Mouse (Mus musculus): Measurements from ENCODE around the gene Ppp1r14b. TPM values are rescaled to one million over a fixed set of nuclear protein-coding genes. Genes with fewer than 3 reads are reported as not detected.

Gene Ppp1r14b
- polyA plus RNA-seq, 1 experiment from 2014 or later = 202 TPM

DNA sequence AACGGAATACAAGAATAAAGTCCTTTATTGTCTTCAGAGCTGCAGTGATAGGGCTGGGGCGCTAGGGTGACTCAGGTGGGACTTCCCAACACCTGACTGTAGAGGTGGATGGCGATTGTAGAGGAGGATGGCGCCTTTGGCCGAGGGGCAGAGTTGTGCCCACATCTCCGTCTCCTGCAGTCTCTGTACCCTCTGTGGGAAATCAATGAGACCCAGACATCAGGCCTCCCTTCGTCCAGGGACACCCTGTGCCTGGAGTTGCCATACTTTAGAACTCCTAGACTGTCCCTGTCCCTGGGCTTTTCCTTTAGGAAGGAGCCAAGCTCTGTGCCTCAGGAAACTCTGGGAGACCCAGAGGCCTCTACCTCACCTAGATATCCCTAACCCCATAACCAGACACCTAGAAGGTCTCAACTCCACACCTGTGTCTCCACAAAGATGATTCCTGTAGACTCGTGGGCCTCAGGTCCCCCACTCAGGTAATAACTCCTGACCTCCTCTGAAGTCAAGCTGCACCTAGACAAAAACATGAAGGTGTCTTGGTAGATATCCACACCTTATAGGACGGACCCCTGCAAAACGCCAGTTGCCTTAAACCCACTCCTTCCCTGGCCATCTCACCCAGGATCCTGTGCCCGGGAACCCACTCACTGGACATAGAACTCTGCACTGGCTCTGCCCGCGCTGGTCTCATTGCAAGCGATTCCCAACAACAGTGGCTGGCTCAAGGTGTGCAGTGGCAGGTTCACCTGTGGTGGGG is 18.4 kb downstream of the Ppp1r14b start:
- Histone ChIP-seq H3K27ac (ENCODE audit: low read depth, low read length) (peak overlapping the region; percentile 33; the same call in 1 of the 2 replicates), H3K4me1 (ENCODE audit: control insufficient read depth, insufficient read depth, low read length) (peaks cover 22% of the 10 kb centered on the region), H3K4me3 (ENCODE audit: low read length) (peak overlapping the region; percentile 39), H3K4me2 (replicated peaks; ENCODE audit: low read depth, low read length) (peak overlapping the region; percentile 77), H3K36me3 (ENCODE audit: control insufficient read depth, insufficient read depth, low read length) (no peaks in the 10 kb centered on the region; the same call in 1 of the 2 replicates), H3K9me3 (ENCODE audit: control insufficient read depth, low read length) (no peaks in the 10 kb centered on the region), H3K27me3 (ENCODE audit: control insufficient read depth, insufficient read depth, low read length) (no peaks in the 10 kb centered on the region), H3K9ac (ENCODE audit: low read depth, low read length) (peak overlapping the region; percentile 59)
- no peak for ATAC-seq (ENCODE audit: low FRiP score, low TSS enrichment)
- WGBS = 63% methylated on average over 14 of the region's 14 CpGs

DNA sequence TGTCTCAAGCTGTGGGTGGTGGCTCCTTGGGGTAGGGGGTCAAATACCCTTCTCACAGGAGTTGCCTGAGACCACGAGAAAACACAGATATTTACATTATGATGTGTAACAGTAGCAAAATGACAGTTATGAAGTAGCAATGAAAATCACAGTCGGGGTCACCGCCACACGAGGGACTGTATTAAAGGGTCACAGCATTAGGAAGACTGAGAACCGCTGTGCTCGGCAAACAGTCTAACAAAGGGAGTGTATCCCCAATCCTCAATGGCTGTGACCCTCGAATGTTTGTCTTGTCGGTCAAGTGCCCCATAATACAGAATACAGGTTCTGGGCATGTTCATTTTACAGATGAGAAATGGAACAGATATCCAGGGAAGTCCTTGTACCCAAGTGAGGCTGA is 19.2 kb downstream of the Ppp1r14b start:
- peaks cover 21% of the 10 kb centered on the region for H3K4me1 ChIP-seq (ENCODE audit: control insufficient read depth, insufficient read depth, low read length)
- H3K27ac ChIP-seq (ENCODE audit: low read depth, low read length) = no peak overlapping the region
- no peak overlapping the region for H3K4me3 ChIP-seq (ENCODE audit: low read length)
- no peaks in the 10 kb centered on the region for H3K27me3 ChIP-seq (ENCODE audit: control insufficient read depth, insufficient read depth, low read length)
- no peak overlapping the region for H3K4me2 ChIP-seq (replicated peaks; ENCODE audit: low read depth, low read length)
- H3K9me3 ChIP-seq (ENCODE audit: control insufficient read depth, low read length) = no peaks in the 10 kb centered on the region
- peaks cover under 1% of the 10 kb centered on the region; the same call in 1 of the 2 replicates for H3K36me3 ChIP-seq (ENCODE audit: control insufficient read depth, insufficient read depth, low read length)
- no peak for ATAC-seq (ENCODE audit: low FRiP score, low TSS enrichment)
- WGBS = 88% methylated on average over 8 of the region's 8 CpGs
- H3K9ac ChIP-seq (ENCODE audit: low read depth, low read length) = no peak overlapping the region

DNA sequence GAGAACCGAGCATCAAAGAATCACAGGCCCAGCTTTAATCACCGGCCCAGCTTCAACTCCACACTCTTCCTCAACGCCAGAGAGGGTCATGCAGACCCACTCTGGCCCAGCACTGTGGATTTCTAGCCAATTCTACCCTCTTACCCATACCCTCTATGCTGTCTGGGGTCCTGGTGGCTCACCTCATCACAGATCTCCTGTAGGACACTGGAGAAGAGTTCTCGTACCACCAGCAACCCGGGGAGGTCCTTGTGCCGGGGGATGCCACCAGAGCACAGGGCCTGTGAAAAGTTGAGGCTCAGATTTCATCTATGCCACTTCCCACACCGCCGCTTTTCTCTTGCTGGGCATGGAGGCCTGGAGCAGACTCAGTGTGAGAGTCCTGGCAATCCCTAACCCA is 19.7 kb downstream of the Ppp1r14b start:
- 81% methylated on average over 8 of the region's 8 CpGs for WGBS
- H3K27ac ChIP-seq (ENCODE audit: low read depth, low read length) = no peak overlapping the region

DNA sequence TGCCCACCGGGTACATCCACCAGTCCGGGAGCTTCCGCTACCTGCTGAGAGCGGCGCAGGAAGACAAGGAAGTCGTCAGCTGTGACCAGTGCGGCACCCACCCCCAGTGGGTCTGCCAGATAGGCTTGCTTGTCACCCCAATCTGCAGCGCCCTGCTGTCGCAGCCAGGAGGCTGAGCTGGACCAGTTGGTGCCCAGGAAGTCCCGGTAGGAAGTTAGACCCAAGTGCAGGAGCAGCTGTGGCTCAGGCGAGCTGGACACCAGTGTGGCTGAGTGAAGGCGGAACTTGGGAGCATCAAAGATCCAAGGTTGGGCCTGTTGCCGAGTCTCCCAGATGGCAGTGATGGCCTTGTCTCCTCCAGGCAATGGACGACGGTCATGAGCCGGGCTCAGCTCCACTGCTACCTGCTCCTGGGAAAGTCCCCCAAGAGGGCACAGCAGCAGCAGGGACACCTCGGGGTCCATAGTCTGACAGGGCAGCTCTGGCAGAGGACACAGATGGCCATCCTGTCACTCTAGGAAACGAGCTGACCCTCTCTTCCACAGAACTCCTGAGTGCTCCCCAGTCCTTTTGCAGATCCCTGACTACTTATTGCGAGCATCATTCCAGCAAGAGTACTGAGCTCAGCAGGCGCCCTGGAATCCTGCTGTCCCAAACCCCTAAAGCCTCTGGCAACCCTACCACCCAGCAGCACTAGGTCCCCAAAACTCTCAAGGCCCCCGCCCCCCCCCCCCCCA is 20.7 kb downstream of the Ppp1r14b start:
- H3K4me2 ChIP-seq (replicated peaks; ENCODE audit: low read depth, low read length) = peak overlapping the region; percentile 92
- H3K4me1 ChIP-seq (ENCODE audit: control insufficient read depth, insufficient read depth, low read length) = peaks cover 21% of the 10 kb centered on the region
- no peak overlapping the region for H3K27ac ChIP-seq (ENCODE audit: low read depth, low read length)
- H3K9me3 ChIP-seq (ENCODE audit: control insufficient read depth, low read length) = no peaks in the 10 kb centered on the region
- peak overlapping the region; percentile 58 for H3K9ac ChIP-seq (ENCODE audit: low read depth, low read length)
- H3K36me3 ChIP-seq (ENCODE audit: control insufficient read depth, insufficient read depth, low read length) = peaks cover 5% of the 10 kb centered on the region
- H3K27me3 ChIP-seq (ENCODE audit: control insufficient read depth, insufficient read depth, low read length) = no peaks in the 10 kb centered on the region
- 43% methylated on average over 21 of the region's 21 CpGs for WGBS
- peak overlapping the region; percentile 66 for H3K4me3 ChIP-seq (ENCODE audit: low read length)
- ATAC-seq (ENCODE audit: low FRiP score, low TSS enrichment) = no peak

More for the DNA sequence above, 19.7 kb downstream of the Ppp1r14b start:
- H3K4me2 ChIP-seq (replicated peaks; ENCODE audit: low read depth, low read length) = peak overlapping the region; percentile 92; the same call in 1 of the 2 replicates
- no peak for ATAC-seq (ENCODE audit: low FRiP score, low TSS enrichment)
- no peaks in the 10 kb centered on the region for H3K27me3 ChIP-seq (ENCODE audit: control insufficient read depth, insufficient read depth, low read length)
- H3K9me3 ChIP-seq (ENCODE audit: control insufficient read depth, low read length) = no peaks in the 10 kb centered on the region
- peaks cover 21% of the 10 kb centered on the region for H3K4me1 ChIP-seq (ENCODE audit: control insufficient read depth, insufficient read depth, low read length)
- peak overlapping the region; percentile 66; the same call in 1 of the 2 replicates for H3K4me3 ChIP-seq (ENCODE audit: low read length)
- H3K36me3 ChIP-seq (ENCODE audit: control insufficient read depth, insufficient read depth, low read length) = peaks cover 5% of the 10 kb centered on the region
- H3K9ac ChIP-seq (ENCODE audit: low read depth, low read length) = peak overlapping the region; percentile 28; the same call in 1 of the 2 replicates

DNA sequence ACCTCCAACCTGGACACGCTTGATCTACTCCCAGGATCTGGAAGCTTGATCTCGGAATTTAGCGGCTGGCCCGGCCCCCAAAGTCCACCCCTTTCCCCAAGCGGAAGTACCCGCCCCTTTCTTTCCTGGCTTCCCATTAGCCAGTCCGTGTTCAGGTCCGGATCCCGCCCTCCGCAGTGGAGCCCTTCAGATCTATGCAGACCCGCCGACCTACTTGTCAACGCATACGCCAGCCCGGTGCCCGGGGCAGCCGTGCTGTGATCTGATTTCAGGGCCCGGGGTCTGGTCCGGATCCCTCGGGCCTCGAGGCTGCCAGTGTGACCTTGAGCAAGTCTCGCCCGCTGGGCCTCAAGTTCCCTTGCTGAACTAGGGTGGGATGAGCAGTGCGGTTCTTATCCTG is 21.2 kb downstream of the Ppp1r14b start, which contains the start of the genes Nudt22 and Trpt1:
Gene Nudt22, minus strand, starts transcription at position 112 of the 400 bp plus-strand sequence.
Gene Trpt1, plus strand, starts transcription at position 126 of the 400 bp plus-strand sequence.
- under 1% methylated on average over 24 of the region's 24 CpGs for WGBS
- H3K4me2 ChIP-seq (replicated peaks; ENCODE audit: low read depth, low read length) = peak within 1 kb of the TSS; percentile 92
- H3K9ac ChIP-seq (ENCODE audit: low read depth, low read length) = peak within 1 kb of the TSS; percentile 67
- peaks cover 21% of the 10 kb centered on the region for H3K4me1 ChIP-seq (ENCODE audit: control insufficient read depth, insufficient read depth, low read length)
- peaks cover 5% of the 10 kb centered on the region for H3K36me3 ChIP-seq (ENCODE audit: control insufficient read depth, insufficient read depth, low read length)
- H3K27me3 ChIP-seq (ENCODE audit: control insufficient read depth, insufficient read depth, low read length) = no peaks in the 10 kb centered on the region
- H3K27ac ChIP-seq (ENCODE audit: low read depth, low read length) = peak within 1 kb of the TSS; percentile 62; the same call in 1 of the 2 replicates
- H3K4me3 ChIP-seq (ENCODE audit: low read length) = peak within 1 kb of the TSS; percentile 66
- ATAC-seq (ENCODE audit: low FRiP score, low TSS enrichment) = peak; percentile 78
- H3K9me3 ChIP-seq (ENCODE audit: control insufficient read depth, low read length) = no peaks in the 10 kb centered on the region

DNA sequence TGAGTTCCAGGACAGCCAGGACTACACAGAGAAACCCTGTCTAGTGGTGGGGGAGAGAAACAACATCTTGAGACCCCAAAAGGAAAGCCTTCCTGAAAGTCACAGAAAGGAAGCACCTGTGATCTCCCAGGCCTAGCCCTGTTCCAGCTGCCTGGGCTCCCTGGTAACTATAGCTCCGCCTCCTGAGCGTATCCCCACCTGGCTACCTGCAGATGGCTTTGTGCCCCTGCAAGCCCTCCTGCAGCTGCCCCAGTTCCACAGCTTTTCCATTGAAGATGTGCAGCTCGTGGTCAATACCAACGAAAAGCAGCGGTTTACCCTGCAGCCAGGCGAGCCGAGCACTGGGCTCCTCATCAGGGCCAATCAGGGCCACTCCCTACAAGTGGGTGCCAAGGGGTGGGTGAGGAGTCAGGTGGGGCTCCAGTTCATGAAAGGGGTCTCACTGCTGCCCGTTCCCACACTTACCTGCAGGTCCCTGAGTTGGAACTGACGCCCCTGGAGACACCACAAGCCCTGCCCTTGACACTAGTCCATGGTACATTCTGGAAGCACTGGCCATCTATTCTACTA is 23.0 kb downstream of the Ppp1r14b start:
- no peaks in the 10 kb centered on the region for H3K27me3 ChIP-seq (ENCODE audit: control insufficient read depth, insufficient read depth, low read length)

DNA sequence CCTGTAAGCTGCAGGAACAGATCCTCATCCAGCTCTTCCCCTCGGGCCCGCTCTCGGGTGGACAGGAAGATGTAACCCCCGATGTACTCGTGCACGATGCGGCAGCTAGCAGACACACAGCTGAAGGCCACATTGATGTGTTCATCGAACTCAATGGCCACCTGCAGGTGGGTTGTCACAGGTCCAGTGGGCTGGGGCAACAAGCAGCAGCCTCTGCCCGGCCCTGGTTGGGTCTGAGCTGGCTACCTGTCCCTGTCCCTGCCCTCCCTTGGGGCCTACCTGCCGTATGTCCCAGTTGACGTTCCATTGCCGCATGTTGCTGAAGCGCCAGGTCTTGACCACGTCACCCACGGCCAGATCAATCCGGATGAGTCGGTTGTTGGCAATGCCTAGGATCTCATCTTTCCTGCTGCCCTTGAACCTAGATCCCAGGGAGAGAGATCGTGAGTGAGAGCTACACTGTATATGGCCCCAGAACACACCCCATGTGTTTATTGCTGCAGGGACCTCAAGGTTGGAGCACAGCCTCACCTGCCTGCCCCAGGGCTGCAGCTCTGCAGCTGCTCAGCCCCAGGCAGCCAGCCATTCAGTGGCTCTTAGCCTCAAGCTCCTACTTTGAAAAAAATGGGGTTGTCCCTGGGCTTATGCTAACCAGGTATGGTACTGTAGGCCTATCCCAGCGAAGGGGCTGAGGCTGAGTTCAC is 24.7 kb downstream of the Ppp1r14b start:
- no peak overlapping the region for H3K27ac ChIP-seq (ENCODE audit: low read depth, low read length)
- H3K4me1 ChIP-seq (ENCODE audit: control insufficient read depth, insufficient read depth, low read length) = peaks cover 13% of the 10 kb centered on the region
- 94% methylated on average over 19 of the region's 19 CpGs for WGBS
- H3K27me3 ChIP-seq (ENCODE audit: control insufficient read depth, insufficient read depth, low read length) = no peaks in the 10 kb centered on the region
- H3K36me3 ChIP-seq (ENCODE audit: control insufficient read depth, insufficient read depth, low read length) = peaks cover 5% of the 10 kb centered on the region
- H3K9me3 ChIP-seq (ENCODE audit: control insufficient read depth, low read length) = no peaks in the 10 kb centered on the region
- H3K4me3 ChIP-seq (ENCODE audit: low read length) = no peak overlapping the region
- H3K9ac ChIP-seq (ENCODE audit: low read depth, low read length) = no peak overlapping the region
- ATAC-seq (ENCODE audit: low FRiP score, low TSS enrichment) = no peak
- no peak overlapping the region for H3K4me2 ChIP-seq (replicated peaks; ENCODE audit: low read depth, low read length)

More for the DNA sequence above, 23.0 kb downstream of the Ppp1r14b start:
- no peaks in the 10 kb centered on the region for H3K9me3 ChIP-seq (ENCODE audit: control insufficient read depth, low read length)
- no peak overlapping the region for H3K4me2 ChIP-seq (replicated peaks; ENCODE audit: low read depth, low read length)
- H3K4me1 ChIP-seq (ENCODE audit: control insufficient read depth, insufficient read depth, low read length) = peaks cover 20% of the 10 kb centered on the region
- WGBS = 87% methylated on average over 9 of the region's 9 CpGs
- H3K9ac ChIP-seq (ENCODE audit: low read depth, low read length) = no peak overlapping the region
- peaks cover 5% of the 10 kb centered on the region for H3K36me3 ChIP-seq (ENCODE audit: control insufficient read depth, insufficient read depth, low read length)
- H3K27ac ChIP-seq (ENCODE audit: low read depth, low read length) = no peak overlapping the region
- no peak for ATAC-seq (ENCODE audit: low FRiP score, low TSS enrichment)
- H3K4me3 ChIP-seq (ENCODE audit: low read length) = no peak overlapping the region

DNA sequence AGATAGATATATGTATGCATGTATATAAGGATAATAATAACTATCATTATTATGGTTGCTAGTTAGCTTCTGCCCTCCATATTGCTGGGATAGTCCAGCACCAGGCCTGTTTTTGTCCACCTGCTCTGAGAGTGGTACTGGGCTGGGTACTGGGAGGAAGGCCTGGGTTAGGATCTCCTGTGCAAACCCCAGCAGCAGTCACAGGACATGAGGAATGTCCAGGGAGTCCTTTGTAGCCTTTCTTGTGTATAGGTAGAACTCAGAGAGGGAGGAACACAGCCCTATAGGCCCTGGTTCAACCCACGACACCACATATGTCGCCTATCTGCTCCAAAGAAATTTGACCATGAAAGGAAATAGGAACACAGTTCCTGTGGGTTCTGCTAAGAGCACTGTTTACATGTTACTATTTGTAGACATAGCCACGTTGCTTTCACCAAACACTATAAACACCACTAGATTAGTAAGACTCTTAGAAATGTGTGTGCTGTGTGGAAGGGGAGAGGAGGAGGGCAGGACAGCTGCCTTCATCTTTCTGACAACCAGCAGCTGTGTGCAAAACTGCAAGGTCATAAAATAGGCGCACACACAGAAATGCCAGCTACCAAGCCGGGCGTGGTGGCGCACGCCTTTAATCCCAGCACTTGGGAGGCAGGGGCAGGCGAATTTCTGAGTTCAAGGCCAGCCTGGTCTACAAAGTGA is 32.3 kb downstream of the Ppp1r14b start:
- no peak overlapping the region for H3K4me3 ChIP-seq (ENCODE audit: low read length)
- H3K27ac ChIP-seq (ENCODE audit: low read depth, low read length) = no peak overlapping the region
- no peaks in the 10 kb centered on the region for H3K36me3 ChIP-seq (ENCODE audit: control insufficient read depth, insufficient read depth, low read length)
- no peak overlapping the region for H3K4me2 ChIP-seq (replicated peaks; ENCODE audit: low read depth, low read length)
- H3K9ac ChIP-seq (ENCODE audit: low read depth, low read length) = no peak overlapping the region
- 89% methylated on average over 9 of the region's 9 CpGs for WGBS
- H3K4me1 ChIP-seq (ENCODE audit: control insufficient read depth, insufficient read depth, low read length) = no peaks in the 10 kb centered on the region
- no peaks in the 10 kb centered on the region for H3K9me3 ChIP-seq (ENCODE audit: control insufficient read depth, low read length)
- H3K27me3 ChIP-seq (ENCODE audit: control insufficient read depth, insufficient read depth, low read length) = no peaks in the 10 kb centered on the region
- ATAC-seq (ENCODE audit: low FRiP score, low TSS enrichment) = no peak

Data from kidney, embryonic 14.5 days (tissue).